Mouse (Mus musculus): ENCODE results near the gene Tcap. TPM values are rescaled to one million over a fixed set of nuclear protein-coding genes. Genes with fewer than 3 reads are reported as not detected.

The Tcap gene
- total RNA-seq, 2 experiments from 2014 or later: 0.83 to 1.4 TPM

GRCm38 (mm10) chr11:98355732-98356299, 27.8 kb upstream of the Tcap start:
- DNase-seq: no peak

GRCm38 (mm10) chr11:98356625-98357394, 26.8 kb upstream of the Tcap start:
- DNase-seq: no peak

GRCm38 (mm10) chr11:98357396-98358160, 26.0 kb upstream of the Tcap start:
- DNase-seq: no peak

GRCm38 (mm10) chr11:98358161-98359083, 25.2 kb upstream of the Tcap start, which contains the start of gene Stard3:
TSS of gene Stard3 (plus strand) at chr11:98358368.
- DNase-seq: peak; percentile 75 to 79

- DNase-seq: no peak
Measured at GRCm38 (mm10) chr11:98360866-98361521, 22.6 kb upstream of the Tcap start.

- DNase-seq: no peak
Measured at GRCm38 (mm10) chr11:98363817-98364216, 19.8 kb upstream of the Tcap start.

GRCm38 (mm10) chr11:98364410-98364809, 19.2 kb upstream of the Tcap start:
- DNase-seq: no peak

GRCm38 (mm10) chr11:98366290-98366689, 17.3 kb upstream of the Tcap start:
- DNase-seq: no peak

- no peak for DNase-seq
Measured at GRCm38 (mm10) chr11:98367171-98367862, 16.3 kb upstream of the Tcap start.

GRCm38 (mm10) chr11:98367863-98368186, 15.8 kb upstream of the Tcap start:
- no peak for DNase-seq

GRCm38 (mm10) chr11:98369337-98369736, 14.3 kb upstream of the Tcap start:
- no peak for DNase-seq

- DNase-seq: no peak
Measured at GRCm38 (mm10) chr11:98370588-98370987, 13.0 kb upstream of the Tcap start.

GRCm38 (mm10) chr11:98371556-98372240, 11.9 kb upstream of the Tcap start:
- DNase-seq: no peak

GRCm38 (mm10) chr11:98372406-98372805, 11.2 kb upstream of the Tcap start:
- DNase-seq: peak in 1 of 2 experiments; percentile 50

- DNase-seq: no peak
Measured at GRCm38 (mm10) chr11:98373244-98373643, 10.4 kb upstream of the Tcap start.

- no peak for DNase-seq
Measured at GRCm38 (mm10) chr11:98374266-98374665, 9.3 kb upstream of the Tcap start.

GRCm38 (mm10) chr11:98376756-98377155, 6.9 kb upstream of the Tcap start:
- no peak for DNase-seq

- no peak for DNase-seq
Measured at GRCm38 (mm10) chr11:98377787-98378186, 5.8 kb upstream of the Tcap start.

GRCm38 (mm10) chr11:98379379-98379778, 4.2 kb upstream of the Tcap start:
- DNase-seq: no peak

GRCm38 (mm10) chr11:98380106-98380505, 3.5 kb upstream of the Tcap start:
- DNase-seq: no peak

- no peak for DNase-seq
Measured at GRCm38 (mm10) chr11:98381651-98382050, 2.0 kb upstream of the Tcap start.

All from layer of hippocampus, postnatal 36 days (tissue).